In genomic region chr14:37135671-37136070, GRCm38 (mm10) we compare ENCODE assay signal across 8 mouse cellular contexts. TPM values are rescaled to one million over a fixed set of nuclear protein-coding genes. Genes with fewer than 3 reads are reported as not detected.
DNase-seq lines count a peak whose midpoint lies in the region; ATAC-seq lines count a peak whose summit lies in the region.

No protein-coding gene starts in this region.

- WGBS in heart, embryonic 16.5 days, result 3% methylated on average over 10 of the region's 10 CpGs
- 2% methylated on average over 10 of the region's 10 CpGs for WGBS in hindbrain, embryonic 13.5 days
- WGBS in midbrain, embryonic 11.5 days, result under 1% methylated on average over 10 of the region's 10 CpGs

- ATAC-seq in heart, embryonic 16.5 days (replicated peaks; ENCODE audit: extremely low read depth, insufficient read depth, low FRiP score), result no peak
- peak; percentile 68 for ATAC-seq in hindbrain, embryonic 13.5 days (ENCODE audit: low FRiP score)
- ATAC-seq in midbrain, embryonic 11.5 days (ENCODE audit: low FRiP score), result peak; percentile 59; the same call in 1 of the 2 replicates

- no peak for DNase-seq in heart, postnatal 36 days
- DNase-seq in Muller cell, postnatal 12 days (ENCODE audit: inconsistent ontology term), result peak; percentile 20
- DNase-seq in midbrain, embryonic 11.5 days (ENCODE audit: low spot score, missing footprints), result no peak
- no peak for DNase-seq in frontal cortex, postnatal 10 days (ENCODE audit: low spot score in 2 of 2)
- DNase-seq in layer of hippocampus, postnatal 25 days (ENCODE audit: extremely low spot score in 1 of 2, low spot score in 1 of 2), result no peak
- no peak for DNase-seq in layer of hippocampus, adult 18-20 months (ENCODE audit: low spot score in 2 of 2)

- H3K27ac ChIP-seq in heart, embryonic 16.5 days (ENCODE audit: low read length), result peak overlapping the region; percentile 69
- H3K27ac ChIP-seq in hindbrain, embryonic 13.5 days, result peak overlapping the region; percentile 69
- H3K27ac ChIP-seq in midbrain, embryonic 11.5 days (ENCODE audit: low read depth, low read length), result no peak overlapping the region

- intact Hi-C loops in heart, postnatal 36 days (cut with DNase I), result loop anchor here (10.0 kb wide), 1 partner anchor 271 kb away; no protein-coding TSS in a partner anchor

- peak overlapping the region; percentile 81 for H3K9ac ChIP-seq in heart, embryonic 16.5 days (ENCODE audit: low read length)
- peak overlapping the region; percentile 58 for H3K9ac ChIP-seq in hindbrain, embryonic 13.5 days
- H3K9ac ChIP-seq in midbrain, embryonic 11.5 days (ENCODE audit: low read length), result peak overlapping the region; percentile 58; the same call in 1 of the 2 replicates

- peaks cover 19% of the 10 kb centered on the region for H3K36me3 ChIP-seq in heart, embryonic 16.5 days (ENCODE audit: control insufficient read depth, insufficient read depth)
- H3K36me3 ChIP-seq in hindbrain, embryonic 13.5 days, result peaks cover 16% of the 10 kb centered on the region
- no peaks in the 10 kb centered on the region for H3K36me3 ChIP-seq in midbrain, embryonic 11.5 days (ENCODE audit: control insufficient read depth, insufficient read depth, low read length)

- H3K4me2 ChIP-seq in heart, embryonic 16.5 days (ENCODE audit: low read depth, low read length), result peak overlapping the region; percentile 83
- peak overlapping the region; percentile 55 for H3K4me2 ChIP-seq in hindbrain, embryonic 13.5 days
- H3K4me2 ChIP-seq in midbrain, embryonic 11.5 days, result peak overlapping the region; percentile 60

- peak overlapping the region; percentile 88 for H3K4me3 ChIP-seq in heart, embryonic 16.5 days (ENCODE audit: low read length)
- peak overlapping the region; percentile 90 for H3K4me3 ChIP-seq in hindbrain, embryonic 13.5 days
- H3K4me3 ChIP-seq in midbrain, embryonic 11.5 days (ENCODE audit: low read depth, low read length), result peak overlapping the region; percentile 87

- no peaks in the 10 kb centered on the region for H3K9me3 ChIP-seq in heart, embryonic 16.5 days (replicated peaks; ENCODE audit: control insufficient read depth, low read length)
- no peaks in the 10 kb centered on the region for H3K9me3 ChIP-seq in hindbrain, embryonic 13.5 days
- no peaks in the 10 kb centered on the region for H3K9me3 ChIP-seq in midbrain, embryonic 11.5 days (ENCODE audit: control insufficient read depth, low read length)

- no peaks in the 10 kb centered on the region for H3K27me3 ChIP-seq in heart, embryonic 16.5 days (ENCODE audit: control insufficient read depth, insufficient read depth, low read length)
- H3K27me3 ChIP-seq in hindbrain, embryonic 13.5 days, result no peaks in the 10 kb centered on the region
- H3K27me3 ChIP-seq in midbrain, embryonic 11.5 days (ENCODE audit: control insufficient read depth, insufficient read depth, low read length), result no peaks in the 10 kb centered on the region

- H3K4me1 ChIP-seq in heart, embryonic 16.5 days (ENCODE audit: control insufficient read depth, insufficient read depth, low read length), result peaks cover 10% of the 10 kb centered on the region
- H3K4me1 ChIP-seq in hindbrain, embryonic 13.5 days (replicated peaks), result peaks cover 11% of the 10 kb centered on the region
- H3K4me1 ChIP-seq in midbrain, embryonic 11.5 days (ENCODE audit: control insufficient read depth, insufficient read depth, low read length), result peaks cover 2% of the 10 kb centered on the region; the same call in 1 of the 2 replicates

RNA-seq across cellular contexts. Expression of gene Ghitm, which starts 0.6 kb away (rescaled TPM):
- 405 and 423 TPM in 2 replicates for polyA plus RNA-seq in heart, embryonic 16.5 days (2015; fragmentation: Nextera tagmentation; extraction: Ambion mirVana)
- total RNA-seq in heart, postnatal 36 days (2021), result 100 to 1,000 TPM; 639 to 655 TPM
- polyA plus RNA-seq in hindbrain, embryonic 13.5 days (2015; fragmentation: Nextera tagmentation; extraction: Ambion mirVana), result 196 and 199 TPM in 2 replicates
- polyA plus RNA-seq in midbrain, embryonic 11.5 days (2014; fragmentation: Nextera tagmentation; extraction: Ambion mirVana), result 213 and 220 TPM in 2 replicates
- 100 to 1,000 TPM; 394 to 397 TPM for total RNA-seq in layer of hippocampus, postnatal 25 days (2021)
- 100 to 1,000 TPM; 427 to 437 TPM for total RNA-seq in layer of hippocampus, adult 18-20 months (2021)

RNA-seq across cellular contexts. Expression of gene 2610528A11Rik, which starts 21.8 kb away (rescaled TPM):
- polyA plus RNA-seq in heart, embryonic 16.5 days (2015; fragmentation: Nextera tagmentation; extraction: Ambion mirVana), result 1.6 and 2.4 TPM in 2 replicates
- total RNA-seq in heart, postnatal 36 days (2021), result not detected
- polyA plus RNA-seq in hindbrain, embryonic 13.5 days (2015; fragmentation: Nextera tagmentation; extraction: Ambion mirVana), result 0.47 TPM in 1 of 2 replicates, not detected in the other
- polyA plus RNA-seq in midbrain, embryonic 11.5 days (2014; fragmentation: Nextera tagmentation; extraction: Ambion mirVana), result 0.32 TPM in 1 of 2 replicates, not detected in the other
- under 1 TPM in 1 of 2 experiments, not detected in 1; 0.81 TPM for total RNA-seq in layer of hippocampus, postnatal 25 days (2021)
- total RNA-seq in layer of hippocampus, adult 18-20 months (2021), result not detected

RNA-seq across cellular contexts. Expression of gene Cdhr1, which starts 37.5 kb away (rescaled TPM):
- 0.50 and 0.64 TPM in 2 replicates for polyA plus RNA-seq in heart, embryonic 16.5 days (2015; fragmentation: Nextera tagmentation; extraction: Ambion mirVana)
- not detected for total RNA-seq in heart, postnatal 36 days (2021)
- polyA plus RNA-seq in hindbrain, embryonic 13.5 days (2015; fragmentation: Nextera tagmentation; extraction: Ambion mirVana), result 2.0 and 3.1 TPM in 2 replicates
- polyA plus RNA-seq in midbrain, embryonic 11.5 days (2014; fragmentation: Nextera tagmentation; extraction: Ambion mirVana), result 0.20 and 0.22 TPM in 2 replicates
- 1 to 10 TPM; 9.1 to 10.0 TPM for total RNA-seq in layer of hippocampus, postnatal 25 days (2021)
- total RNA-seq in layer of hippocampus, adult 18-20 months (2021), result 1 to 10 TPM; 6.4 to 10.0 TPM

Comparison
In these comparisons a context has a peak if more than half of its experiments do, and no peak if none do; other contexts are left out.
1. RNA of gene Cdhr1, which starts 37.5 kb away (total RNA-seq): 9.1 to 10.0 TPM in layer of hippocampus, postnatal 25 days and 6.4 to 10.0 TPM in layer of hippocampus, adult 18-20 months; not detected in heart, postnatal 36 days; every median in the first group is over 4 times any median in the second.
2. Peak in every context shown above with its lines, with median percentiles within 50 percentile points of each other: H3K4me2 ChIP-seq, H3K4me3 ChIP-seq and H3K9ac ChIP-seq.